Mouse (Mus musculus) heart, adult 18-20 months (tissue): ENCODE measurements around the gene Rps21. TPM values are rescaled to one million over a fixed set of nuclear protein-coding genes. Genes with fewer than 3 reads are reported as not detected.

Experiments
- DNase-seq, 2 experiments: peaks; one replicate each; pipeline ENCODE4 v3.0.0; 2021 to 2022; ENCODE audit warnings: mixed read lengths in 1 of 2
- total RNA-seq, 2 experiments: library from RNA; stranded (reverse); gene quantifications; 2 replicates each; pipeline ENCODE4 v1.2.3; 2021

The Rps21 gene
- total RNA-seq, 2 experiments from 2014 or later, result 561 to 600 TPM

DNA sequence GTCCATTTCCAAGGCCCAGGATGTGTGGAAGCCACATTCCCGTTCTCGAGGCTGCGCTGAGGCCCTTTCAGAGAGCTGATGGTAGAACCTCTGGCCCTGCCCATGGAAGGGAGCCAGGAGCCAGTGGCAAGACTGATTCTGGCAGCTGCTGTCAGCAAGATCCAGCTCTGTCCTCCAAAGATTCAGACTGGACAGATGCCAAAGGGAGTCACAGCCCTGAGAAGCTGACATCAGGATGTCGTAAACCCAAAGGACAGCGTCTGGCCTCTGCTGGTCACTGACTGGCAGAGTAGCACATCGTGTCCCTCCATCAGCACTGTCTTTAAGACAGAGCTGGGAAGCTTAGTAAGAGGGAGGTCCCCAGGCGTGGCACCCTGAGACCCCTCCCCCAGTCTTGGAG, 28.6 kb upstream of the Rps21 start:
- peak; percentile 69 to 74 for DNase-seq

DNA sequence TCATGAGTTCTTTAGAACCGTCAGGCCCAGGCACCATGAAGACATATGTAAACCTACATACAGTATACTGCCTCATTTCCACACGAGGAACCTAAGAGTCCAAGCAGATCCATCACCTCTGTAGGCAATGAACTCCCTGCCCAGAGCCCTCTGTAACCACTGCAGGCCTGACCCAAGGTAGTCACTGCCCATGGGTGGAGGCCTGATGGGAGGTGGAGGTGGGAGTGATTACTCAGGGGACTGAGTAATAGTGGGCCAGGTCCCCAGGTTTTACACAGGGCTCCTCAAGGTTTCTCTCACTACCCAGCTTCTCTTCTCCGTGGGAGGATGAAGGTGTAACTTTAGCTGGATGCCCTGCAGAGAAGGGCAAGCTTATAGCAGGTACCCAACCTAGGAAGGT, 28.0 kb upstream of the Rps21 start:
- DNase-seq, result no peak

GRCm38 (mm10) chr2:180230482-180230881, 26.7 kb upstream of the Rps21 start:
- no peak for DNase-seq

DNA sequence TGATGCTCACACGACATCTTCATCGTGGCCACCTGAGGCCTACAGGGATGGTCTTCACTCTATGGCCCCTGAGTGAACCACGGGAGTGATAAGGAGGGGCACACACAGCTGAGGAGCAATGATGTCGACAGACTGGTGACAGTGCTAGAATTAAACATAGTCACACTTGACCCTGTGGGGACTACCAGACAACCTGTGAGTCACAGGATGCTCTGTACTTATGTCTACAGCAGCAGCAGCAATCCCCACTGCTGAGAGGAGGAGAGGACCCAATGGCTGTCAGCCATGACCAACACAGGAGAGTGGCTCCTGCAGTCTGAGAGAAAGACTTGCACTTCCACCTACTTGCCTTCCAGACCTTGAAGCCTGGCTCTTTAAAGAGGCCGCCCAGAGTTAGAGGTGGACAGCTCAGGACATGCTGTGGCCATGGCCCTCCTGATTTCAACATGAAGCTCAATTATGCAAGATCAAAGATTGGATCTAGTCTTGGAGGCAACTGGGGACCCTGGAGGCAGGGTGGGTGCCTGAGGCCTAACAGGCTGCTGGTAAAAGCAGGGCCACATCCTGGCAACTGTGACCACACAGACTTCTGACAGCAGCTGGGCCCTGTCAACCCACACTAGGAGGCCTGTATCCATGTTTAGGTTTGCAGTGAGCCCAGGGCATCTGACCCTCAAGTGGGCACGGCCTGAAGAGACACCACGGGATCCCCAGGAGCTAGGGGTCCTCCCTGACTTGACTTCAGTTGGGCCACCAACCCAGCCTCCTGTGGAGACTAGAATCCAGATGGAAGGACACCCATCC, 23.9 kb upstream of the Rps21 start:
- no peak for DNase-seq

DNA sequence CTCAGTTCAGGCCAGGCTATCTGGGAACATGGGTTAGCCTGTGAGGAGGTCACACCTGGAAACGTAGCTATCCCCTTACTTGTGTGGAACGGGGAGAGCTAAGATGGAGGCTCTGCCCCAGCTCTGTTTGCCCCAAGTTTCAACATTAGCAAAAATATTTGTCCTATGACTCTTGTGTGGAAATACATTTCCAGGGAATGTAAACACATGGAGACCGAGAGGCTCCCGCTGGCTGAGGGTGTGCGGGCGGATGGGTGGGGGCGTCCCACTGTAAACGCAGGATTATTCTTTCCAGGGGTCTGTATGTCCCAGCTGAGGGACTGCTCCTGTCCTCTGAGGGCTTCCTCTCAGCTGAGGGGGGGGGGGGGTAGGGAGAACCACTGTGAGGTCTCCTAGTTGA, 22.8 kb upstream of the Rps21 start:
- no peak for DNase-seq

DNA sequence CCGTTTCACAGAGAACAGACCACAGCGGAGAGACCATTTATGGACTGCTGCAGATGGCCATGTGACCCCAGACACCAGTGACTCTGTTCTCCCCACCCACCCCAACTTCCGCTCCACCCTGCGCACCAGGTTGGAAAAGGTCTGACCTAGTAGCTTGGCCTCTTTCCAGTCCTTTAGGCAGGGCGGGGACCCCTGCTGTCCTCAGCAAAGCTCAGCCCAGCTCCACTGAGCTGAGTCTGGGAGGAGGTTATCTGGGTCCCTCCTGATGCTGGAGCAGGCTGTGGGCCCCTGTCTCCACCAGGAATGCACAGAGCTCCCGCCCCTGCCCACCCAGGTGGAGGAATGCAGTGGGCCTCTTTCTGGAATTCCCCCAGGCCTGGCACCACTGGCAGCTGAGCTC, 22.2 kb upstream of the Rps21 start:
- peak in 1 of 2 experiments; percentile 46 for DNase-seq

DNA sequence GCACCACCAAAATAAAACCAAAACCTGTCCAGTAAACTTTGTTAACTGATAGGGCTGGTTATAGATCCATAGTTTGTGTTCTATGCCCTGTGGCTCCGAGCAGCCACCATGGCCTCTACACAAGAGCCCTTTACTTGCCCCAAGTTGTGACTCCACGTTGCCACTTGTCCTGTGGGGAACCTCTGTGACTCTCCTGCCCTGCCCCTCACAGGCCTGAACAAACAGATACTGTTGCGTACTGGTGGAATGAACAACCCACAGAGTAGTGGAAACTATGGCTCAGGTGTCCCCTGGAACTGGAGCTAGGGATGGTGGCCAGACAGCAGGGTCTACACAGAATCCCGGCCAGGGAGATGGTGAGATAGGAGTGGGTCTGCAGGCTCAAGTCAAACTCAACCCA, 21.4 kb upstream of the Rps21 start:
- no peak for DNase-seq

DNA sequence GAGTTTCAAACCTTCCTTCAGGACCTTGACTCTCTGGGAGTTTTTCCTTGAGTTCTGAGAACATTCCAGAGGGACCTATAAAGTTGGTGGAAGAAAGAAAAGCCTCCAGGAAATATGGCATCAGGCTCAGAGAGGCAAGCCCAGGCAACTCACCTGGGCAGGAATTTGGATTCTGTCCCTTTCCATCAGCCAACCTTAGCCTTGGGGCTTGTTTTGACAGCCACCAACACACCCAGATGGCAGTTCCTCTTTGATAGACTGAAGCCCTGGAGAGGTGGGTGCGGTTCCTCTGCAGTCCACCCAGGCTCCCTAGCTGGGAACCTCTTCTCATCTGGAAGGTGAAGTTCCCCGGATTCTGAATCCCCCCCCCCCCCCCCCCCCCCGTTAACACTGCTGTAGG, 20.7 kb upstream of the Rps21 start:
- no peak for DNase-seq

DNA sequence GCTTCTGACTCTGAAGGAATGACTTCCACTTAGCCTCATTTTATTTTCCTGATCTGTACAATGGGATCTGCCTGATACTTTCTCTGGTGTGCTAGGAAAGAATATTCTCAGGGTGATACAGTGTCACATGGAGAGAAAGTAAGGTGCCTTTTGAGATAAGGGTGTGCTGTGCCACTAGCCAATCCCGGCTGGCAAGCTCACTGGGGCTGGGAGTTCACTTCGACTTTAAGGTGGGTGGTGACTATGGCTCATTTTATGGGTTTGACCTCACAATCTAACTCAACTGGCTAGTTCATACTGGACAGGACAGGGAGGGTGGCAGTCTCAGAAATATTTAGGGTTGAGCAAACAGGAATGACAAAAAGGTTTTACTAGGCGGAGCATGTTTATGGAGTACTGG, 20.2 kb upstream of the Rps21 start:
- no peak for DNase-seq

- DNase-seq, result no peak
Measured at GRCm38 (mm10) chr2:180237601-180238345, 19.4 kb upstream of the Rps21 start.

- no peak for DNase-seq
Measured at GRCm38 (mm10) chr2:180238591-180238990, 18.6 kb upstream of the Rps21 start.

DNA sequence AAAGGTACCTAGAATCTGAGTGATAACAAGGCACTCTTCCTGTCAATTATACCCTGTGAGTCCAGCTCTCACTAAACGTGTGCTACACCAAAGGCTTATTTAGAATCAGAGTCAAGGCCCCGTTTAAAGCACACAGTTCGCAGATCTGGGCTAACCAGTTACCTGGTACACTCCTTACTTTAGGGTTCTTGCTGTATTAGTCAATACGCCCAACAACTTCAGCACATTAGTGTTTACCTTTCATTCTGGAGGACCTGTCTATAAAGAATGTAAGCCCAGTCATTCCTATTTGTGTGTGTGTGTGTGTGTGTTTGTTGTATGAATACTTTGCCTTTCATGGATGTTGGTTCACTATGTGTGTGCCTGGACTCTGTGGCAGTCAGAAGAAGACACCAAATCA, 14.1 kb upstream of the Rps21 start:
- no peak for DNase-seq

DNA sequence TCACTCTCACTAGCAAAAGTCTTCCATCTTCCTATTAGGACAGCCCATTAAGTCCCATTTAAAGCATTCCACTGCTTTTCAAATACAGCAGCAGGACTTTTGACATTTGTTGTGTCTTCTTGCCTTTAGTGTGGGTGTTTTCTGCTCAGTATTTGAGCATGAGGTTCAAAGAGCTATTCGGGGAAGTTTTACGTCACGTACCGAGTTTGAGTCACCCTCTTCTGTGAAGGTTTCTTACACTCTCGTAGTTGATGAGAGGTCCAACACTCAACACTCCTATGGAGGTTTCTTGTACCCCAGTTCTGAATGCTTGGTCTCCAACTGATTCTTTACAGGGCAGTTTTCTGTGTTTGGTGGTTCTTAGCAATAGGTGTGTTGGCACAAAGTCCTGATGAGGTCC, 9.3 kb upstream of the Rps21 start:
- DNase-seq, result no peak

GRCm38 (mm10) chr2:180248947-180249660, 8.1 kb upstream of the Rps21 start:
- no peak for DNase-seq

DNA sequence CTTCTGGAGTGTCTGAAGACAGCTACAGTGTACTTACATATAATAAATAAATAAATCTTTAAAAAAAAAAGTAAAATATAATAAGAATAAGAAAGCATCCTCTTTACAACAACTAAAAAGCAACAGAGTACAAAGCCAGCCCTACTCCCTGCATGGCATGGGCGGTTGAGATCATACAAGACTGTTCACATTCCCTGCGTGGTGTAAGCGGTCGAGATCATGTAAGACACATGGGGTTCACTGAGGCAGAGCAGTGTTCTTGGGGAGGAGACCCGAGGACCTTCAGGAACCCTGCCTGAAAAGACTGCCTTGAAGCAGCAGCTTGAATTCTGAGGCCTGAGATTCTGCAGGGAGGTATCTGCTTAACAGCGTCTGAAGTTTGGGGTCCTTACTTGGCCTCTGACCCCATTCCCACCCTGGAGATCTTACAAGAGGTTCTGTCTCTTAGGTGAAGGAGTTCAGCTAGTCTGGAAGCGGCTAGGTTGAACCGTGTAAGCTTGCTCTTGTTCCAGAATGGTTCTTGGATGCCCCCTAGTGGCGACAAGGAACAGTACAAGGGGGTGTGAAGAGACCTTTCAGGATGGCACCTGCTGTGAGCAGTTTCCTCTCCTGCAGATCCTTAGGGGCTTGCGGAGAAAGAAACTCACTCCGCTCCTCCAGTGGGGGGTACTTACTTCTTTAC, 6.1 kb upstream of the Rps21 start:
- peak; percentile 86 to 89 for DNase-seq

- DNase-seq, result no peak
Measured at GRCm38 (mm10) chr2:180251838-180252237, 5.3 kb upstream of the Rps21 start.

GRCm38 (mm10) chr2:180254436-180255209, 2.6 kb upstream of the Rps21 start:
- DNase-seq, result peak in 1 of 2 experiments; percentile 41

- DNase-seq, result no peak
Measured at GRCm38 (mm10) chr2:180255701-180256100, 1.5 kb upstream of the Rps21 start.

DNA sequence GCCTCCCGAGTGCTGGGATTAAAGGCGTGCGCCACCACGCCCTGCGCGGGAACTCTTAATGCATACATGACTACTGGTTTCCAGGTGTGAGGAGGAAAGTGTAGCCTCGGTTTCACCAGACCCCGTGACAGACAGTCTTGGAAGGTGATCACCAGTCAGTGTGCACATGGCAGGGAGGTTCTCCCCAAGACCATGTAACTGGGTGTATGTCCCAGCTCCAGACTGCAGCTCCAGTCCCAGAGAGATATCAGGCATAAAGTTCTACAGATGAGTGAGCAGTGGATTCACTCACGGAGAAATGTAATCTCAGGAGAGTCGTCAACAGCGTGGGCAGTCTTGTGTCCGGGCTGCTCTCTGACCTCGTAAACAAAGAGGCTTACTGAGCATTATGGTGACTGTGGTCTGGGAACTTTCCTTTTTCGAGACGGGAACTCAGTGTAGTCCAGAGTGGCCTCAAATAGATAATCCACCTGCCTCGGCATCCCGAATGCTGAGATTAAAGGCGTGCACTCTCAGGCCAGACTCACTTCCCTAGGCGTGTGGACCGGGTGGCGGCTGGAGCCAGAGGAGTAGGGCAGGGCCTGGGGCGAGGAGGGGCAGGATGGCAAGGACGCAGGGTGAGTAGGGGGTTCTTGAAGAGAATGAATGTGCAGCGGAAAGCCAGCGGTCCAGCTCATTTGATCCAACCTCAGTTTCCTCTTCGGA, 729 bp upstream of the Rps21 start:
- DNase-seq, result no peak

DNA sequence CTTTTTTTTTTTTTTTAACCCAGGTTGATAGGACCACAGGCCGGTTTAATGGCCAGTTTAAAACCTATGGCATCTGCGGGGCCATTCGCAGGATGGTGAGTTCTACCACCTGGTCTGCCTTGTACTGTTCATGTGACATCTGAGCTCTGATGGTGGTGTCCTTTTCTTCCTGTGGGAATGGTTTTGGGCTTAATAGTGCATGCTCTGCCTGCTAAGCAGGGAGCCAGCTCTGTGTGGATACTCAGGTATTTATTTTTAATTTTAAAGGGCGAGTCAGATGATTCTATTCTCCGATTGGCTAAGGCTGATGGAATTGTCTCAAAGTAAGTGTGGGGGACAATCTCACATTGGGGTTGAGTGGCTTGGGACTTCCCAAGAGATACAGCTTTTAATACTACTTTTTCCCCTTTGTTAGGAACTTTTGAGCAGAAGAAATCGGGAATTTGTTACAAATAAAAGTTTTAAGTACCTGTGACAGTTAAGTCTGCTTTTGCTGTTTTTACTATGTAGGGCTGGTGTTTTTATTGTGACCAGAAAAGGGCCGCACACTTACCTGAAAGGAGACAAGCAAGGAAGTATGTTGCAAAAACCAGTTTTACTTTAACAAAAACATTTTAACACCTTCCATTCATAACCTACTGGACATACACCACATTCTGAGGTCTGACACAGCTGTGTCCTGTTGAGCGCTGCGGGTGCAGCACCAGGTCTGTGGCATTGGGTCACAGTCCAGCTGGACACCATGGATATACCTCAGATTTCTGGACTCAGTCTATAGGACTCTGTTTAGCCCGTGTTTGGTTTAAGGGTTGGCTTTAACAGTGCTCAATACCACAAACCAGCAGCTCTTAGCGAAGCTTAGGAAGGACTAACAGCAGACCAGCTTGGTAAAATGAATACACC, 1.0 kb downstream of the Rps21 start:
- no peak for DNase-seq
